Mouse (Mus musculus) left cerebral cortex, adult 11 months (tissue): ENCODE measurements at regions not wholly inside any gene's neighbourhood (a gene's known extent, or its start where the extent isn't known, plus 50 kb on each side); places are given as distances from the start of the nearest gene placed in this dataset.

ENCODE experiments used
- DNase-seq: peaks from one replicate; pipeline ENCODE4 v3.0.0; 2022; ENCODE audit warnings: low spot score

DNA sequence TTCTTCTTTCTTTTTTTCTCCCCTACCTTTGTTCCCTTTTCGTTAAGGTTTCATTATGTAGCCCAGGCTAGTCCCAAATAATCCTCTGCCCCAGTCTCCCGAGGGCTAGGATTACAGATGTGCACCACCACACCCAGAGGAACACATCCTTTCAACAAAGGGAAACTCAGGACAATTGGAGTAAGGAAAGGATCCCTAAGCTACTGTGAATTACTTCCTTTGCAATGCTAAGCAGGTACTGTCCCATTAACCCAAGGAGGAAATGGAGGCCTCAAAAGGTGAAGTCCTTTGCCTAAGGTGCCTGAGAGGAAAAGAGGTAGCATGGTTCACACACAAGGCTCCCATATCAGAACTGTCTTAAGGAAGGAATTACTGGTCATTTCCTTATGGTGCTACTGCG lies 157.2 kb downstream of the En1 start:
- no peak for DNase-seq

GRCm38 (mm10) chr1:120761364-120761763 lies 159.1 kb downstream of the En1 start:
- no peak for DNase-seq

DNA sequence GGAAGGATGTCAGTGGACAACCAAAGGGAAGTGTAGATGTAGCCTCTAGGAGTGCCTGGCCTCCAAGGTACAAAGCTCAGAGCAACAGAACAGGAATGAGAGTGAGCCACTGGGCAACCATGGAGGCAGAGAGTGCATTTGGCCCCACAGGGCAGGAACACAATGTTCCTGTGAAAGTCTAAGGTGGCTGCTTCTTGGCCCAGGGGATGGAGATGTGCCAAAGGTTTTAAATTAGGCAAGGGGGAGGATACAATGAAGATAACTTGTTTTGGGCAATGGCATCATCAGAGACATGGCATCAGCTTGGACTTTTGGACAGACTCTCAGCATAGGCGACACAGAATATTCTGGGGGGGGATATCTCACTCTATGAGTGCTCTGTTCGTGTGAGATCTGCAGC lies 160.3 kb downstream of the En1 start:
- no peak for DNase-seq

GRCm38 (mm10) chr1:120762921-120763595 lies 160.8 kb downstream of the En1 start:
- no peak for DNase-seq

GRCm38 (mm10) chr1:120767054-120767453 lies 164.8 kb downstream of the En1 start:
- no peak for DNase-seq

DNA sequence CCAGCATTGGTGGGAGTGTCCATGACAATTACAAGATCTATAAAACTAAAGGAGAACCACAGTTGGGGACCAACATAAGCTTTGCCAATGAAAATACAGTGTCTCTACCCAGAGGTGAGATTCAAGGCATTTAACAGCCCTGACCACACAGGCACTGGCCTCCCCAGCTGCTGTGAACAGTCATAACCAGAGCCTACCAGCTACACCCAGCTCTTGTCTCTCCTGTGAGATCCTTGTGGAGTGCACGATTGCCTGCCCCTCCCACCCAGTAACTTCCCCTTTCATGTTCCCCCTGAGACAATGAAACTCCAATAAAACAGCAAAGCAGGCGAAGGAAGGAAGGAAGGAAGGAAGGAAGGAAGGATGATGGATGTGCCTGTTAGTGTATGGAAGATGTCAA lies 169.1 kb downstream of the En1 start:
- no peak for DNase-seq

- no peak for DNase-seq
These were observed 174.7 kb downstream of the En1 start for GRCm38 (mm10) chr1:120776906-120777305.

- no peak for DNase-seq
These were observed 175.2 kb downstream of the En1 start for GRCm38 (mm10) chr1:120777468-120777867.

GRCm38 (mm10) chr1:120795245-120795644 lies 193.0 kb downstream of the En1 start:
- DNase-seq = peak; percentile 4

DNA sequence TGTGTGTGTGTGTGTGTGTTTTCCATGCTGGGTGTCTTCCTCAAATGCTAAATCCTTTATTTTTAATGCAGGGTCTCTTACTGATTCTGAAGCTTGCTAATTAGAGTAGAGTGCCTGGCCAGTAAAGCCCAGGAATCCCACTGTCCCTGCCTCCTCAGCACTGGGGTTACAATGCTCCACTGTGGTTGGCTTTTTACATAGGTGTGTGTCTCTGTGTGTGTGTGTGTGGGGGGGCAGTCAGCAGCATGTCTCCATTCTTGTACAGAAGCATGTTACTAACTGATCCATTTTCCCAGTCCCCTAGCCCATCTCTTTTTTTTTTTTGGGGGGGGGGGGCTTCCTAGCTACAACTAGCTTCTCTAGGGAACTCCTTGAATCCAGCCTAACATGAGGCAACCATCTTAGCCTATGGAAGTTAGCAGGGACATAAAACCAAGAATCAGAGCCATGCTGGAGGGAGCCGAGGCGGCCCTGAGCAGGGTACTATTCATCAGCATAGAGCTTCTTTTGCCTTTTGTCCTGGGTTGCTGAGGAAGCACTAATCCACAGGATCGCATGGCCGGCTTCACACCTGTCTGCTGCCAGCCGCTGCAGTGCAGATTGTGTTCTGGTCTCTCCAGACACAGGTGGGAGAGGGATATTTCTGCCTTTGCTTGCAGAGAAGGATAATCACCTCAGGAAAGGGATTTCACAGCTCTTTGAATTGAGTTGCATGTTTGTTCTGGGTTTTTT lies 199.2 kb downstream of the En1 start:
- no peak for DNase-seq

- no peak for DNase-seq
These were observed 199.8 kb downstream of the En1 start for GRCm38 (mm10) chr1:120801980-120802364.

DNA sequence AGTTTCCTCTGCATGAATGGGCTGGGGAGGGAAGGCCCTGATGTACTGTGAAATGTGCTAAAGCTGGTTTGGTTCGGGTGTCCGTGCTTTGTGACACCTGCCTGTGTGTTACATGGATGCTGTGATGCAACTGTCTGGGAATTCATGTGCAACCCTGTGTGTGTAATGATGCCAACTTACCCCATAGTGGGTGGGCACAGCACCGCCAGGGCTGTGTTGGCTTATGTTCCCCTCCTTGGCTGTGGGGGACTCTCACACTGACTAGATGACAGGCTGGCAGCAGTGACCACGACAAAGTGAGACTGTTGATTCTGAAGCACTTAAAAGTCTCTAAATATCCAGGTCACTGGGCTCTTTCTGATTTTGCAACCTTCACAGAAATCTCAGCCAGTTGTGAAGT lies 212.2 kb downstream of the En1 start:
- DNase-seq = no peak

GRCm38 (mm10) chr1:120816237-120816820 lies 214.1 kb downstream of the En1 start:
- DNase-seq = no peak

GRCm38 (mm10) chr1:120817563-120817962 lies 215.3 kb downstream of the En1 start:
- DNase-seq = no peak

DNA sequence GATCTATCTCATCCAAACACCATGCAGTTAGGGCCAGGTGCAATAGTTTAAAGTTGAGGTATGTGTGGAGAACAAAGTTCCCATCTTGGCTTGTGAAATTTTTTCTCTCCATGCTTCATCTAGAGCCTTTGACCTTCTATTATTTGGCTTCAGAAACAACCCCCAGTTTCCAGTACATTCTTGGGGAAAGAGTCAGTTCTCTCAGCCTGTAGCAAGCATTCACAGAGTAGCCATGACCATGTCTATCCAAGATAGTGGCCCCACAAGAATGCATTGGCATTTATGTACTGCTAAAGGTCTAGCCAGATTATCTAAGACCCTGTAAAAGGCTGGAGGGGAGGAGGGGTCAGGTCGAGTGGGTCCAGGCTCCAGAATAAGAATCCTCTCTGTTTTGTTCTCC lies 229.8 kb downstream of the En1 start:
- no peak for DNase-seq

GRCm38 (mm10) chr1:120842596-120842995 lies 240.4 kb downstream of the En1 start:
- no peak for DNase-seq

DNA sequence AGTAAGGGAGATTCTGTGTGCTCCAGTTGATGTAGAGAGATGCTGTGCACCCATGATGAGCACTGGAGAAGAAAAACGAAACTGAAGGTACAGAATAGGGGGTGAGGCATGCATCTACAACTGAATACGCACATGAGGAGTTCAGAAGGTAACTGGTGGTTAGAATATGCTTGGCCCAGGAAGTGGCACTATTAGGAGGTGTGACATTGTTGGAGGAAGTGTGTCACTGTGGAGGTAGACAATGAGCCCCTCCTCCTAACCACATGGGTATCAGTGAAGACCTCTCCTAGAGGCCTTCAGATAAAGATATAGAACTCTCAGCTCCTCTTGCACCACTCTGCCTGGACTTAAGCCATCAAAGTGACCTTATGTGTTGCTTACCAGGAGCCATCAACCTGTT lies 243.9 kb downstream of the En1 start:
- DNase-seq = no peak

DNA sequence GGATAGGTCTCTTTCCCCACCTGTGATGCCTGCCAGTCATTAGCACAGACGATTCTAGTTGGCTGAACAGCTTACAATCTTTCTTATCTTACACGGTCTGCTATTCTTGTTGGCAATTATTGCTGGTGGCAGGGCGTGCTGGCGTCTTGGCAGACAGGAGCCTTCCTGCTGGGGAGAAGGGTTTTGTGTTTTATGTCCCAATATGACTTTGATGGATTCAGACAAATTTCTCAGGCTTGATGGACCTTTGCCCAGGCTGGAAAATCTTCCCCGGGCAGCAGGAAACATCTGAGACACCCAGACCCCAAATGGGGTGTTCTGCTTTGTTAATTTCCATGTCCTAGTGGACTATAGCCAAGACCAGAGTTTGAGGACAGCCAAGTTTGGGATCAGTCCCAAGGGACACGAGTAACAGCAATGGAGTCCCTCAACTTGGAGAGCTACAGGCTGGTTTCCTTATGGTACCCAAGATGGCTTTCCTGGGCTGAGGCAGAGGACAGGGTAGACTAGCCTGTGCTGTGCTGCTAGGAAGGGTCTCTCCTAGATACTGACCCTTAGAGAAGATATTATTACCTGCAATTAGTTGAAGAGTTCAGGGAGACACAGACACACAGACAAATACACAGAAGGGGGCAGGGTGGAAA lies 249.8 kb downstream of the En1 start:
- DNase-seq = no peak

GRCm38 (mm10) chr1:120857566-120857965 lies 255.3 kb downstream of the En1 start:
- DNase-seq = no peak

GRCm38 (mm10) chr1:120859546-120859945 lies 257.3 kb downstream of the En1 start:
- no peak for DNase-seq

DNA sequence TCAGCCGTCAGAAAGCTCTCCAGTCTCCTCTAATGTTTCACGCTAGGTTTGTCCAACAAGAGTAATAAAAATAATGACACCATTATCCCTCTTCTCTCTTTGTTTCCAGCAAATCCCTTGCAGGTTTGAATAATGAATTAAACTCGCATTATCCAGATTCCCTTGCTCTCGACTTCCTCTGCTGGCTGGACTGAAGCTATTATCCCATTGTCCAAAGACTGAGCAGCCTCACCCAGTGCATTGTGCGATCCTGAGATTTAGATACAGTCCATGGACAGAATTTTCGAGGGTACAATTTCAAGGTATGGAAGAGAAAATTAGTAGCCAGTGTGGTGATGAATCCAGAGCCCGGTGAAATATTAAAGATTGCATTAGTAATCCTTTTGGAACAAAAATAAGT lies 270.3 kb downstream of the En1 start:
- no peak for DNase-seq

DNA sequence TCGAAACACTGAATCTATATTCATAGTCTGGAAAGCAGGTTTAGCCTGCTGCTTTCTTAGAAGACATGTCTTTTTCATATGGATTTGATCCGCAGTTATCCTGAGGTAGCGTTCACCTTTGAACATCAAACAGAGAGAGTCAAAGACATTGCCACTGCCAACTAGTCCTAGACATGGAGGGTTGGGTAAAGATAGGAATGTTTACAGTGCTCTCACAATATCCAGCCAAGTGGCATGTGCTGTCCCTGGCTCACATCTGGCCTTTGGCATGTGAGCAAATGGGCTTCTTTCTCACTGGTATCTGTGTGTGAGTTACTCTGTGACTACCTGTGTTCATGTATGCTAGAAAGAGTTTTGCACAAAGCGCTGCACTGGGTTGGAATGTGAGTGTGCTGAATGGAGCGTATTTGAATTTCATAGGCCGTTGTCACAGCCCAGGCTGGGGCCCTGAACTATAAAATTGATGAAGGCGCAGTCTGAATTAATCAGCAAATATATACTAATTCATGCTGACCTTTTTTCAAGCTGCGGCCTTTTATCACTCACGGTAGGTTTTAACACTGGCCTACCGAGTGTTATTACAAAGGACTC lies 280.8 kb downstream of the En1 start:
- no peak for DNase-seq

DNA sequence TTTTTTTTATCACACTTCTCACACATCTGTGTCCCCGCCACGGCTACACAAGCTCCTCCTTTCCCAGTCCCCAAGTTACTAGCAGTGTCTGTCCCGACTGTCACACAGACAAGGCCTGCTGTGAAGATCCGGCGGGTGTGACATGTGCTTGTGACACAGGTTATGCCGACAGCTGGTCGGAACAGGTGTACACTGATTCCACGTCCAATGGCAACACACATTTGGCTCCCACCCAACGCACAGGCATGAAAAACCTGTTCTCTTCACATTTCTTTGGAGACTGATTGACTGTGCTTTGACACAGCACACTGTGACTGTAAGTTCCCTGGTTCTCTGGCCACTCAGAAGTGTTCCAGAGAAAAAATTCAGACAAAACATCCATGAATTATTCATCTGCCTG lies 281.4 kb downstream of the En1 start:
- no peak for DNase-seq
